ENCODE assay signal across 13 mouse cellular contexts in genomic region chr19:54498066-54498465, GRCm38 (mm10).
DNase-seq lines count a peak whose midpoint lies in the region.
"Had no signal": no experiment of that assay in that cellular context is flagged by ENCODE, and none has a peak within 500 bp of the region (broad histone marks: within the 10 kb centered on the region; RNA-seq: fewer than 3 reads in every experiment).

No protein-coding gene starts in this region.

- intact Hi-C loops in gastrocnemius, postnatal 36 days (cut with DNase I), result no loop called here

- DNase-seq in frontal cortex, adult 2 months (ENCODE audit: extremely low spot score in 1 of 2, low spot score in 1 of 2), result peak; percentile 14 to 52
- DNase-seq in frontal cortex, postnatal 14 days (ENCODE audit: low spot score in 2 of 2), result no peak
- peak; percentile 3 for DNase-seq in ovary, postnatal 36 days (ENCODE audit: low spot score)
- DNase-seq in ovary, postnatal 10 days (ENCODE audit: low spot score), result no peak
- peak; percentile 36 for DNase-seq in Muller cell, postnatal 12 days (ENCODE audit: inconsistent ontology term)
- peak; percentile 12 to 22 for DNase-seq in adrenal gland, postnatal 36 days
- no peak for DNase-seq in gastrocnemius, postnatal 36 days
- DNase-seq: cerebellum, postnatal 25 days; embryo, embryonic 11 days; forebrain, postnatal 0 days; gastrocnemius, postnatal 14 days; kidney, adult 11 months; lung, adult 2 months had no signal

Comparison
In these comparisons a context has a peak if more than half of its experiments do, and no peak if none do; other contexts are left out.
1. DNase-seq: peak in frontal cortex, adult 2 months (2 of 2), ovary, postnatal 36 days (single experiment), Muller cell, postnatal 12 days (single experiment) and adrenal gland, postnatal 36 days (2 of 2); none in frontal cortex, postnatal 14 days (0 of 2), ovary, postnatal 10 days (single experiment) and gastrocnemius, postnatal 36 days (0 of 2).